Mouse (Mus musculus): ENCODE data around the gene Ckm. TPM values are rescaled to one million over a fixed set of nuclear protein-coding genes. Genes with fewer than 3 reads are reported as not detected.

Gene Ckm
- polyA plus RNA-seq, 1 experiment from 2014 or later, result 28.2 TPM

DNA sequence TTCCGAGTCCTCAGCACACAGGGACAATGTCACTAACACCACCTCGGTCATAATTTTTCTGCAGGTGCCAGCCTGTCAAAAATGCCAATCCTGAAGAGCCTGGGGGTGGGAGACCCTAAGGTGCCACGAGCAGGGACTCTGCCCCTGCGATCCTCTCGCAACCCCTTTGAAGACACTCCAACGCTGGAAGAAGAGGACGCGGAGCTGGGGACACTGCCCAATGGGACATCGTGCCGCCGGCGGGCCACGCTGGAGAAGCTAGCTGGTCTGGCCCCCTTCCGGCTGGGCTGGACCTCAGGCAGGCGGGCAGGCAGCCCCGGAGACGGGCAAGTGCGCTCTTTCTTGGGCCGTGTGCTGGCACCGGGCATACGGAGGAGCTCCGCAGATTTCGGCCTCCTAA, 64.8 kb downstream of the Ckm start:
- no peak for ATAC-seq (ENCODE audit: low FRiP score, low TSS enrichment)
- 25% methylated on average over 23 of the region's 23 CpGs for WGBS
- H3K27me3 ChIP-seq (ENCODE audit: insufficient read depth, low read length), result peaks cover 47% of the 10 kb centered on the region
- H3K36me3 ChIP-seq (ENCODE audit: insufficient read depth, low read length), result no peaks in the 10 kb centered on the region
- H3K4me2 ChIP-seq (replicated peaks; ENCODE audit: low read depth, low read length), result no peak overlapping the region
- H3K9me3 ChIP-seq (ENCODE audit: low read length), result no peaks in the 10 kb centered on the region
- H3K4me1 ChIP-seq (ENCODE audit: insufficient read depth, low read length), result peaks cover 16% of the 10 kb centered on the region
- H3K27ac ChIP-seq (ENCODE audit: low read length), result no peak overlapping the region
- no peak overlapping the region for H3K4me3 ChIP-seq (ENCODE audit: low read length)
- H3K9ac ChIP-seq (replicated peaks; ENCODE audit: low read length), result peak overlapping the region; percentile 29; the same call in 1 of the 2 replicates

DNA sequence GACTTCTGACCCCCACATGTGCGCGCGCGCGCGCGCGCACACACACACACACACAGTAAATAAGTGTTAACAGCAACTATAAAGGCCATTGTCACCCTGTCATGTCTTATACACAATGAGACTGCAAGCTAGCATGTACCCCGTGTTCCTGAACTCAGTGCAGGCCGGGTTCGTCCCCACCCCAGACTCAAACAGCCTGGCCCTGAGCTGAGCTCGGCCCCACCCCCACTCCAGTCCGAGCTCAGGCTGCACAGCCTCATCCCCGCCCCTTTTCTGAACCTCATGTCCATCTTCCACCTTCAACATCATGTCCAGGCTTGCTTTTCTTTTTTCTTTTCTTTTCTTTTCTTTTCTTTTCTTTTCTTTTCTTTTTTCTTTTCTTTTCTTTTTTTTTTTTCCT, 65.7 kb downstream of the Ckm start:
- Histone ChIP-seq H3K9me3 (ENCODE audit: low read length) (no peaks in the 10 kb centered on the region), H3K36me3 (ENCODE audit: insufficient read depth, low read length) (no peaks in the 10 kb centered on the region), H3K4me2 (replicated peaks; ENCODE audit: low read depth, low read length) (no peak overlapping the region), H3K27me3 (ENCODE audit: insufficient read depth, low read length) (peaks cover 50% of the 10 kb centered on the region), H3K27ac (ENCODE audit: low read length) (no peak overlapping the region), H3K4me1 (ENCODE audit: insufficient read depth, low read length) (peaks cover 12% of the 10 kb centered on the region), H3K4me3 (ENCODE audit: low read length) (no peak overlapping the region), H3K9ac (replicated peaks; ENCODE audit: low read length) (no peak overlapping the region)
- WGBS, result 19% methylated on average over 14 of the region's 14 CpGs
- ATAC-seq (ENCODE audit: low FRiP score, low TSS enrichment), result no peak

DNA sequence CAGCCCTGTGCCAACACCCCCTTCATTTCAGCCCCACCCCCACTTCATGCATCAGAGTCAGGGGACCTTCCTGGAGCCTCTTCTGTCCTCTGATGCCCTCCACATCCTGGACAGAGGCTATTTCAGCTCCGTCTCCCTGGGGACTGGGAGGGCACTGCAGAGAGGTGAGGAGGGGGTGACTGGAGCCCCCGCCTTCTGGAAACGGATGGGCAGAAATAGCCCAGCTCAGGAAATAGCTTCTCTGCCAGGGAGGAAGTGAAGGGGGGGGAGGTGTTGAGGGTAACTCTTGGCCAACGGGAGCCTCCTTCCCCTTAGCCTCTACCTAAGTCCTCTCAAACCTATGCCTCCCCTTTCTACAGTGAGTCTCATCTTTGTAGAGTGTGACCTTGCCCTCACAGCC, 67.8 kb downstream of the Ckm start:
- Histone ChIP-seq H3K9ac (replicated peaks; ENCODE audit: low read length) (no peak overlapping the region), H3K36me3 (ENCODE audit: insufficient read depth, low read length) (no peaks in the 10 kb centered on the region), H3K27ac (ENCODE audit: low read length) (peak overlapping the region; percentile 50), H3K9me3 (ENCODE audit: low read length) (no peaks in the 10 kb centered on the region), H3K27me3 (ENCODE audit: insufficient read depth, low read length) (peaks cover 50% of the 10 kb centered on the region), H3K4me1 (ENCODE audit: insufficient read depth, low read length) (peaks cover 12% of the 10 kb centered on the region), H3K4me3 (ENCODE audit: low read length) (no peak overlapping the region), H3K4me2 (replicated peaks; ENCODE audit: low read depth, low read length) (peak overlapping the region; percentile 12; the same call in 1 of the 2 replicates)
- 38% methylated on average over 4 of the region's 4 CpGs for WGBS
- ATAC-seq (ENCODE audit: low FRiP score, low TSS enrichment), result no peak

MicroRNAs within 50 kb of the gene (microRNA counts, 519-probe panel; counts per million panel counts)
- 104 counts per million, percentile 35 among the panel's probes with 10 or more counts for microRNA mmu-miR-343

Small RNA genes lying within 50 kb of the gene (microRNA-seq; reads per million reads assigned to microRNA genes)
- gene Mir343, result not detected

Other genes starting within 250 kb of the Ckm start
- gene Gipr, start 238.6 kb upstream of the Ckm start, polyA plus RNA-seq (2015; fragmentation: Nextera tagmentation; extraction: Ambion mirVana), result 0.37 and 0.60 TPM in 2 replicates
- gene Eml2, start 228.4 kb upstream of the Ckm start, polyA plus RNA-seq (2015; fragmentation: Nextera tagmentation; extraction: Ambion mirVana), result 12.0 and 14.5 TPM in 2 replicates
- 4.0 and 4.3 TPM in 2 replicates for gene Gpr4, start 192.2 kb upstream of the Ckm start, polyA plus RNA-seq (2015; fragmentation: Nextera tagmentation; extraction: Ambion mirVana)
- gene Opa3, start 176.4 kb upstream of the Ckm start, polyA plus RNA-seq (2015; fragmentation: Nextera tagmentation; extraction: Ambion mirVana), result 42.9 and 44.6 TPM in 2 replicates
- gene Vasp, start 133.0 kb upstream of the Ckm start, polyA plus RNA-seq (2015; fragmentation: Nextera tagmentation; extraction: Ambion mirVana), result 81.0 and 86.9 TPM in 2 replicates
- 0.22 TPM in 1 of 2 replicates, not detected in the other for gene Ppm1n, start 124.7 kb upstream of the Ckm start, polyA plus RNA-seq (2015; fragmentation: Nextera tagmentation; extraction: Ambion mirVana)
- gene Rtn2, start 122.2 kb upstream of the Ckm start, polyA plus RNA-seq (2015; fragmentation: Nextera tagmentation; extraction: Ambion mirVana), result 8.0 and 9.4 TPM in 2 replicates
- gene Fosb, start 94.7 kb upstream of the Ckm start, polyA plus RNA-seq (2015; fragmentation: Nextera tagmentation; extraction: Ambion mirVana), result 0.17 and 0.22 TPM in 2 replicates
- 81.8 and 86.1 TPM in 2 replicates for gene Ercc1, start 60.0 kb upstream of the Ckm start, polyA plus RNA-seq (2015; fragmentation: Nextera tagmentation; extraction: Ambion mirVana)
- 25.0 and 27.7 TPM in 2 replicates for gene Cd3eap, start 45.3 kb upstream of the Ckm start, polyA plus RNA-seq (2015; fragmentation: Nextera tagmentation; extraction: Ambion mirVana)
- 3.3 and 4.0 TPM in 2 replicates for gene Ppp1r13l, start 45.0 kb upstream of the Ckm start, polyA plus RNA-seq (2015; fragmentation: Nextera tagmentation; extraction: Ambion mirVana)
- 16.7 and 19.0 TPM in 2 replicates for gene Ercc2, start 22.8 kb upstream of the Ckm start, polyA plus RNA-seq (2015; fragmentation: Nextera tagmentation; extraction: Ambion mirVana)
- gene Klc3, start 672 bp upstream of the Ckm start, polyA plus RNA-seq (2015; fragmentation: Nextera tagmentation; extraction: Ambion mirVana), result 7.0 and 8.5 TPM in 2 replicates
- gene Mark4, start 54.0 kb downstream of the Ckm start, polyA plus RNA-seq (2015; fragmentation: Nextera tagmentation; extraction: Ambion mirVana), result 6.8 and 6.9 TPM in 2 replicates
- gene Exoc3l2, start 58.6 kb downstream of the Ckm start, polyA plus RNA-seq (2015; fragmentation: Nextera tagmentation; extraction: Ambion mirVana), result 2.9 and 3.8 TPM in 2 replicates
- gene Bloc1s3, start 103.6 kb downstream of the Ckm start, polyA plus RNA-seq (2015; fragmentation: Nextera tagmentation; extraction: Ambion mirVana), result 1.8 and 2.2 TPM in 2 replicates
- 89.7 and 94.2 TPM in 2 replicates for gene Trappc6a, start 103.6 kb downstream of the Ckm start, polyA plus RNA-seq (2015; fragmentation: Nextera tagmentation; extraction: Ambion mirVana)
- gene Nkpd1, start 113.1 kb downstream of the Ckm start, polyA plus RNA-seq (2015; fragmentation: Nextera tagmentation; extraction: Ambion mirVana), result 0.11 and 0.14 TPM in 2 replicates
- 21.9 and 23.9 TPM in 2 replicates for gene Ppp1r37, start 158.3 kb downstream of the Ckm start, polyA plus RNA-seq (2015; fragmentation: Nextera tagmentation; extraction: Ambion mirVana)
- 0.46 and 0.71 TPM in 2 replicates for gene Zfp296, start 172.5 kb downstream of the Ckm start, polyA plus RNA-seq (2015; fragmentation: Nextera tagmentation; extraction: Ambion mirVana)
- 169 and 183 TPM in 2 replicates for gene Gemin7, start 172.8 kb downstream of the Ckm start, polyA plus RNA-seq (2015; fragmentation: Nextera tagmentation; extraction: Ambion mirVana)
- gene Clasrp, start 199.7 kb downstream of the Ckm start, polyA plus RNA-seq (2015; fragmentation: Nextera tagmentation; extraction: Ambion mirVana), result 52.6 and 55.8 TPM in 2 replicates
- 10.6 and 10.7 TPM in 2 replicates for gene Relb, start 224.7 kb downstream of the Ckm start, polyA plus RNA-seq (2015; fragmentation: Nextera tagmentation; extraction: Ambion mirVana)